Mouse (Mus musculus) lung, postnatal 10 days (tissue): ENCODE results near the gene Ptgis.
A peak's percentile ranks its signal among the peaks of the same experiment; 100 is the strongest.

ENCODE experiments used
- DNase-seq: peaks from one replicate; pipeline ENCODE4 v3.0.0; 2021

The Ptgis gene

DNA sequence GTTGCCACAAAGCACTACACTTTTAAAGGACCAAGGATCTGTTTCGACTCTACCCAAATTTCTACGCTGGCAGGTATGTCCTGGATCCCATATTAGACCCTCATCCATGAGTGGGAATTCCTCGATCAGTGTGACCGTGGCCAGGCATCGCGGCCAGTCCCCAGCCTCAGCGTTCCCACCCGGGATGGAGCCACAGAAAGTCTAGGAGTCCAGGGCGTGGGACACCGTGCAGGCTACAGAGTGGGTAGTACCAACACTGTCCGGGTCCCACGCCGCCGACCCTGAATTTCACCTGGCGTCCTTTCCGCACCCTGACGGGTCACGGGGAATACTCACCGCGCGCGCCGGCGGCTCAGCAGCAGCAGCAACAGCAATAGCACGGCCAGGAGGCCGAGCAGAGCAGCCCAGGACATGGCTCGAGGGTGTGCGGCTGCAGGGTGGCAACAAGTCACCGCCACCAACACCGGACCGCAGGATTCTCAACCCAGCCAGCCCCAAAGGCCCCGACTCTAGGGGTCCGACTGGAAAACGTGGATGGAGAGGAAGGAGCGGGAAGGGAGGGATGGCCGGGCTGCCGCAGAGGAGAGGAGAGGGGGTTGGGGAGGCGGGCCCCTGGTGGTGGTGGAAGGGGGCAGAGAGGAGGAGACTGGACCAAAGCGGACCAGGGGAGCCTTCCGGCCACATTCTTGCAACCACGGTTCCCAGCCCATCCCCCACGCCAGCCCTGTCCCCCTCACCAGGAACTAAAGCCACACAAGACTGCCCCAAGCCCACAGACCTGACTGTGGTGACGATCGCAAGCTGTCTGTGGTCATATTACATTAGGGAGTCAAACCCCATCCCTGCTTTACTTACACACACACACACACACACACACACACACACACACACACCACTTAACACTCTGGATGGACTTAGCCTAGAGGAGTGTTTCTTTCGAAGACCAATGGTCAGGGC, at the start of gene Ptgis:
TSS of gene Ptgis (minus strand) at position 597 of the 957 bp plus-strand sequence.
- DNase-seq = peak; percentile 65

- peak; percentile 1 for DNase-seq
These were observed 41.1 kb upstream of the Ptgis start for GRCm38 (mm10) chr2:167281461-167281860.

- no peak for DNase-seq
These were observed 40.5 kb upstream of the Ptgis start for GRCm38 (mm10) chr2:167280986-167281310.

GRCm38 (mm10) chr2:167280090-167280985, 39.9 kb upstream of the Ptgis start:
- DNase-seq = peak; percentile 84

DNA sequence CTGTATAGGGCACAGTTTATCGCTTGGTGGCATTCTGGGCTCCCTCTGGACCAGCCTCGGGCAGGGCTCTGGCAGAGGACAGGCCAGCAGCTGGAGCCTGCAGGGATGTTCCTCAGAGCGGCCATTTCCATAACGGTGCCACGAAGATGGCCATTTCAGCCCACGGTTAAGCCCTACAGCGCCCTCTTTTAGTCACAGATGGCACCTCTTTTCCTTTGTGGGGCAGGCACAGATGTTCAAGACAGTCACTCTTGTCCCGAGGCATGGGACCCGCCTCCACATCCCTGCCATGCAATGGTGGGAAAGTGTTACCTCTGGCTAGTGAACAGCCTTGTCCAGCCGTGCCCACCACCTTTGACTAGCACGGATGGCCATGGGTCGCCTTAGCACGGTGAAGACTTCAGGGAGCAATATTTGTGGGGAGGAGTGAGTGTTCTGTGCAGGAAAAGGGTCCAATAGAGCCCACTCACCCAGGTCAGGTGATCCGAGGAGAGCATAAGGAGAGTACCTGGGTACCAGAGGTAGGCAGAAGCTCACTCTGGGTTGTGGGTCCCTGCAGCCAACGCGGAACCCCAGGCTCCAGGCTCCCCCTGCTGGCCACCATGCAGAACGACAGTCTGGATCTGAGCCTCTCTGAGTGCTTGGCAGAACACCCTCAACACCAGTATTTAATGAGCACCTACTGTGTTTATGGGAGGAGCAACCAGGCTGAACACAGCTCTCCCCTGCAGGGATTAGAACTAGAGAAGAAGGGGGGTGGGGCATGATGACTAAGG, 38.5 kb upstream of the Ptgis start:
- DNase-seq = peak; percentile 71

DNA sequence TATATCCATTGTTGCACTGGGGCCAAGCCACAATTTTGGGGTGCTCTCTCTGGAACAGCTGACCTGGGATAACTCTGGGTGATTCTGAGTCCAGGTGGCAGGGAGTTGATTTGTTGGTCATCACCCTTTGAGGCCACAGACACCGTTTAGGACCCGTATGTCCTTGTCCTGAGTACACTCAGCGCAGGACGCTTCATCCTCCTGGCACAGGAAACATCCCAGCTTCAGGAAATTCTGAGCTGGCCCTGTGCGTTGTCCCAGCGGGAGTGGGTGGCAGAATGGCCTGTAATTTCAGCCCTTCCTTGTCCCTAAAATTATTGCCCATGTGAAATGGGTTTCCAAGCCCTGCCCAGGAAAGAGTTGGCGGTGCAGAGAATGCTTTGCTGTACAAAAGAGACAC, 37.6 kb upstream of the Ptgis start:
- peak; percentile 8 for DNase-seq

GRCm38 (mm10) chr2:167277026-167277425, 36.6 kb upstream of the Ptgis start:
- DNase-seq = peak; percentile 29

GRCm38 (mm10) chr2:167275856-167276255, 35.5 kb upstream of the Ptgis start:
- peak; percentile 2 for DNase-seq

- DNase-seq = peak; percentile 1
These were observed 34.5 kb upstream of the Ptgis start for GRCm38 (mm10) chr2:167274713-167275465.

DNA sequence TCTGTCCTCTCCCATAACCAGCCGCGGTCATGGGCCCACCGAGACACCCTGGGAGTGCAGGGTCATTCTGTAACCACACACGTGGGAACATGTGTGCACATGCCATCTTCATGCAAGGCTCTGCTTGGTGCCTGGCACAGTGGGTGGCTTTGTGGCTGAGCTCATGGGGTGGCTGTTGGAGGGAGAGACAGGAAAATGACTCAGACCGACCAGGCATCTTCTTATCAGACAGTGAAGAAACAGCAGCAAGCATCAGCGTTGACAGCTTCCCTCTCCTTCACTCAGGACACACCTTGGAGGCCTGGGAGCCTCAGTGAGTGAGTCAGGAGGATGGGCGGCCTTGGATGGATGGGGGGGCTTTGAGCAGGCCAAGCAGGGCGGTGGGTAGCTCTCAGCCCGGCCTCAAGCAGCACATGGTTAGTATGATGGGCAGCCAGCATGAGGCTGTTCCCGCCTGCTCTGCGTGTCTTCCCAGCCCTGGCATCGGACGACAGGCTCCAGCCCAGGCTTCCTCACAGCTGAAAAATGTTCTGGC, 32.9 kb upstream of the Ptgis start:
- DNase-seq = peak; percentile 4

DNA sequence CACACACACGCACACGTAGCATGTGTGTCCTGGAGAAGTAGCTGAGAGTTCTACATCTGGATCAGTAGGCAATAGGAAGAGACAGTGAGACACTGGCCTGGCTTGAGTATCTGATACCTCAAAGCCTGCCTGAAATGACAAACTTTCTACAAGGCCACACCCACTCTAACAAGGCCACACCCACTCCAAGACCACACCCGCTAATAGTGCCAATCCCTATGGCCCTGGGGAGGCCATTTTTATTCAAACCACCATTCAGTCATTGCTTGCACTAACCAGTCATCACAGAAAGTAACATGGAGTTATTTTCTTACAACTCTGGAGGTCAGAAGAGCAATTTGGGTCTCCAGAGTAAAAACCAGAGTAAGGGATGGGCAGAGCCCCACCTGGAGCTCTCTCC, 32.3 kb upstream of the Ptgis start:
- peak; percentile 3 for DNase-seq

DNA sequence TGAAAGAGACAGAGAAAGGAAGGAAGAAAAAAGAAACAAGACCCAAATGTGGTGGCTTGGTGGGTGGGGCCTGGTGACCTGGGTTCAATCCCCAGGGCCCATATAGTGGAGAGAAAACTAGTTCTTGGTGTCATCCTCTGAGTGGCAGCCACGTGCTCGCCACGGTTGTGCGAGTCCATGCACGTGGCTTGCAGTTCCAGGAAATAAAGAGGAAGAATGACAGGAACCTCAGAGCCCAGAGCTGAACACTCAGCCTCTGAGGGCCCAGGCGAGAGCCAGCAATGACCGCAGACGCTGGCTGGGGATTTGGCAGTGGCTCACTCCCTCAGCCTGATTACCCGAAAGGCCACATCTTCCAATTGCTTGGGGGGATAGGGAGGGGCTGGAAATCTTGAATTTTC, 30.7 kb upstream of the Ptgis start:
- peak; percentile 40 for DNase-seq

DNA sequence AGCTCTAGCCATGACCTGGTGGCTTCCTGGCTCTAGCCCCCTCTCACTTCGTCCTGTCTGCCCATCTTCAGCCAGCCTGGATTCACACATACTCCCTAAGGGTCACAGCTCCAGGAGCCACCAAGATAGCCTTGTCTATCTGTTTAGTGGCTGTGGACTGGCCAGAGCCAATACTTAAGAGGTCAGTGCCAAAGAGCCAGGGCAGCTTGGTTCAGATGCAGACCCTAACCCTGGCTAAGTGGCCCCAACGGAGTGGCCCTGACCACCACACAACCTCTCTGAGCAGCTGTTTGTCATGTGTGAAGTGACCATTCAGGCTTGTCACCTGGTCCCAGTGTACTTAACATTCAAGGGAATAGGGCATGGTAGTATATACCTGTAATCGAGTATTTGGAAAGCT, 30.1 kb upstream of the Ptgis start:
- peak; percentile 0 for DNase-seq

- DNase-seq = peak; percentile 1
These were observed 28.3 kb upstream of the Ptgis start for GRCm38 (mm10) chr2:167268721-167269120.

GRCm38 (mm10) chr2:167268411-167268690, 27.9 kb upstream of the Ptgis start:
- DNase-seq = no peak

GRCm38 (mm10) chr2:167267531-167268410, 27.4 kb upstream of the Ptgis start:
- peak; percentile 22 for DNase-seq

DNA sequence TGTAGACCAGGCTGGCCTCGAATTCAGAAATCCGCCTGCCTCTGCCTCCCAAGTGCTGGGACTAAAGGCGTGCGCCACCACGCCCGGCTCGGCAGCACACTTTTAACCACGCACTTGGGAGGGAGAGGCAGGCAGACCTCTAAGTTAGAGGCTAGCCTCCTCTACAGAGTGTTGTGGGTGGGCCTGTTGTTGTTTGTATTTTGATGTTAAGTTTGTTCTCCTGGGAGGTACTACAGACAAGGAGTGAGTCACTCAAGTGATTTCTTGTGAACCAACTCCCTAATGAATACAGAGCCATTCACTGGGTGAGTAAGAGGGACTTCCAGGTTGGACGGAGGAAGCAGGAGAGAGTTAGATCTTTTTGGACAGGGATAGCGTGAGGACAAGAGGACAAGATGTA, 25.8 kb upstream of the Ptgis start:
- DNase-seq = peak; percentile 1

DNA sequence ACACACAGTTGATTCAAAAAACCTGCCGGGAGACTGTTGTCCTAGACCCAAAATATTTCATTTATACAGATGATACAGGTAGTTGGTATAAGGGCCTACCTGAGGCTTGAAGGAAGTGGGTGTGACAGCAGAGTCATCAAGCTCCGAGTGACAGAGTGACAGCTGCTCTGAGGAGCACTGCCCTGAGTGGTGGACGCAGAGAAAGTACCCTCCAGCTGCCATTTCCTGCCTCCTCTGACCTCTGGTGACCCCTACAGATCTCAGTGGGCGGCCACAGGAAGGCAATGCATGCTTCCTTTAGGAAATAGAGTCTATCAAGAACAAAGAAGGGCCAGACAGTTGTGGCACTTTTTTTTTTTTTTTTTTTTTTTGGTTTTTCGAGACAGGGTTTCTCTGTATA, 25.4 kb upstream of the Ptgis start:
- DNase-seq = peak; percentile 63

DNA sequence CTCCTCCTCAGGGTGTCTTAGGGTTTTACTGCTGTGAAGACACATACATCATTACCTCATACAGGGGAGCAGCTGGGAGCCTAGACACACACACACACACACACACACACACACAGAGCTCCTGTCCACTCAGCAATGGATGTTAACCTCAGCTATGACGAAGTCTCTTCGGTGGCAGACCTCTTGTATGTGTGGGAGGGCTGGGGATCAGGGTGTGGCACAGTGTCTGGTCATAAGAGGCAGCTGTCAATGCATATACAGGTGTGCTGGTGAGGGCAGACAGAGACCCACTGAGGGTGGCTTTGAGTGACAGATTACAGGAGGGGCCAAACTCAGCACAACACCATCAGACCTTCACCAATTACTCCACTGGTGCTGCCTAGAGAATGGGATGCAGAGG, 24.6 kb upstream of the Ptgis start:
- peak; percentile 1 for DNase-seq

- peak; percentile 2 for DNase-seq
These were observed 23.5 kb upstream of the Ptgis start for GRCm38 (mm10) chr2:167263931-167264330.
